Mouse (Mus musculus): ENCODE measurements around the gene Dnaja3. TPM values are rescaled to one million over a fixed set of nuclear protein-coding genes. Genes with fewer than 3 reads are reported as not detected.

Gene Dnaja3
- polyA plus RNA-seq, 1 experiment from 2014 or later, result 74.2 TPM

DNA sequence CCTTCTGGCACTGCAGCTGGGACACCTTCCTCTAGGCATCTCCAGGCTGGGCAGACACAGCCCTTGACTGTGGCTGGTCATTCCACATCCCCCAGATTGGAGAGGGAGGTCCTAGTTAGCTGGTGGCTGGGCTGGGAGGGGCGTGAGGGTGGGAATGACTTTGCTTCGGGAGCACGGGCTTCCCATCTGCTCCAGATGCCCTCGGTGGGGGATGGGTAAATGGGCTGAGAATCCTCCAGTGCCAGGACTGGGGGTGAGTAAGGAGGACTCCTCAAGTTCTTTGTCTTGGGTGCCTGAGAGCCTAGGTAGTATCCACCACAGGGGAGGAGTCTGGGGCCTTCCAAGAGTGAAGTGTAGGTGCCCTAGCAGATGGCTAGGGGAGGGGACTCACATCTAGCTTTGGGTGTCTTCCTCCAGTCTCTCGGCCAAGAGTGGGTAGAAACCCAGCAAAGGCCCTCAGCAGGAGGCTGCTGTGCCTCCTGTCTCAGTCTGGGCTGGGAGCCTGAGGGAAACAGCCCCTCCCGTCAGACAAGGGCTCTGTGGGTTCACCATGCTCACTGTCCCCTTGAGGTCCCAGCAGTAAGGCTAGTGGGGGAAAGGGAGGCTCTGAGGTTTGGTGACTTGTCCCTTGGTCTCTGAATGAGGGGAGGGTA lies 40.8 kb upstream of the Dnaja3 start:
- Histone ChIP-seq H3K4me2 (no peak overlapping the region), H3K27me3 (replicated peaks) (peaks cover 34% of the 10 kb centered on the region), H3K9ac (no peak overlapping the region), H3K9me3 (replicated peaks) (no peaks in the 10 kb centered on the region), H3K4me1 (peaks cover 82% of the 10 kb centered on the region), H3K36me3 (no peaks in the 10 kb centered on the region), H3K27ac (no peak overlapping the region), H3K4me3 (no peak overlapping the region)
- ATAC-seq, result no peak
- WGBS (ENCODE audit: insufficient replicate concordance), result 36% methylated on average over 6 of the region's 6 CpGs

DNA sequence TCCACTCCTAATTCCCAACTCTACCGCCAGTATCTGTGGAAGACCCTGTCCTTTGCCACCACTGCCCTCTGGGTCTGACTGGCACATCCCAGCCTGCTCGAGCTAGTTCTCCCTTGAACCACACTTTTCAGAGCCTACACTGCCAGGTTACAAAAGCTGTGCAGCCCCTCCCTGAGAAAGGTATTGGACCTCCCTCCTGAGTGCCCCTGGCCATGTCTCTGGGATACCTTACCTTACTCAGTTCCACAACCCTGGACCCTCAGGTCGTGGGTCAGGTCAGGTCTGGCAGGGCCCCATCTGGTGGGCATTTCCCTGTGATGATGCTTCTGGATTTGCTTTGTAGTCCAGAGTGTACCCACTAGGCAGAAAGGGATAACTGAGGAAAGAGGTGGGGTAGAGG lies 40.2 kb upstream of the Dnaja3 start:
- WGBS (ENCODE audit: insufficient replicate concordance), result 63% methylated on average over 3 of the region's 3 CpGs
- no peak overlapping the region for H3K9ac ChIP-seq
- H3K4me1 ChIP-seq, result peaks cover 82% of the 10 kb centered on the region
- H3K4me3 ChIP-seq, result no peak overlapping the region
- H3K27me3 ChIP-seq (replicated peaks), result peaks cover 28% of the 10 kb centered on the region
- H3K27ac ChIP-seq, result no peak overlapping the region
- no peak for ATAC-seq
- H3K9me3 ChIP-seq (replicated peaks), result no peaks in the 10 kb centered on the region
- no peak overlapping the region for H3K4me2 ChIP-seq
- H3K36me3 ChIP-seq, result no peaks in the 10 kb centered on the region

DNA sequence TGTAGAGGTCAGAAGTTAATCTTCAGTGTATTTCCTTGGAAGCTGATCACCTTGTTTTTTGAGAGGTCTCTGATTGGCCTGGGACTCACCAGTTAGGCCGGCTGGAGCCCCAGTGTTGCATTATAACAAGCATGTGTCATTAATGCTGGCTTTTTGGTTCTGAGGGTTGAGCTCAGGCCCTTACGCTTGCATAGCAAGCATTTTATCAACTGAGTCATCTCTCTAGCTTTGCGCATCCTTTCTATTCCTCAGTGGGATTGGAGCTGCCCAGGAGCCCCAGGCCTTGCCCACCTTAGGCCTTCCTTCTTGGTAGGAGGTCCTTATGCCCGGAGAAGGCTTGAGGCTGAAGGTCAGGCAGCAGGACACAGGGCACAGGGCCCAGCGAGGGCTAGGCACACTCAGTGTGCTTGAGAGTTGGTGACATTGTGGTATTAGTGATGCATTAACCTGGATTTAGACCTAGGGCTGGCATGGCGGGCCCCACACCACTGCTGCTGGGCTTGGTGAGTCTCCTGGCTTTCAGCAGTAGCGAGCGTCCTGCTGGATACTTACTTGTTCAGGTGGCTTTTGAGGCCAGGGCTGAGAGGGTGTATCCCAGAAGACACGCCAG lies 39.0 kb upstream of the Dnaja3 start:
- Histone ChIP-seq H3K9me3 (replicated peaks) (no peaks in the 10 kb centered on the region), H3K4me2 (no peak overlapping the region), H3K4me1 (peaks cover 82% of the 10 kb centered on the region), H3K27me3 (replicated peaks) (peaks cover 16% of the 10 kb centered on the region), H3K4me3 (no peak overlapping the region), H3K27ac (no peak overlapping the region), H3K36me3 (no peaks in the 10 kb centered on the region), H3K9ac (no peak overlapping the region)
- WGBS (ENCODE audit: insufficient replicate concordance), result 59% methylated on average over 9 of the region's 9 CpGs
- no peak for ATAC-seq

DNA sequence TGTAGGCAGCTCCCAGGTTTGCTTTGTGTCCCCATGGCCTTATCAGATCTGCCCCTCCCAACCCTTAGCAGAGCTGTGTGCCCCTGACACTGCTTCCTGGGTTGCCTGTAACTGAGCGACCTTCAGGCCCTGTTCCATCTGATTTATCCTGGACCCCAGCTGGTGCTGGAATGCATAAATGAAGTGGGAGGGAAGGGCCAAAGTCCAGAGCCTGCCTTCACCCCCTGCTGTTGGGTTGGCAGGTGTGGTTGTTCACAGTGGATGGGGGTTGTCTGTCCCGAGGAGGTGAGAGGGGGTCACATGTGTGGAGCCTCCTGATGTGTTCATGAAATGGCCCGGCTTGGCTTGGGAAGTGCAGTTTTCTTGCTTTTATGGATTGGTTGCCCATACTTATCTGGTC lies 37.6 kb upstream of the Dnaja3 start:
- no peak overlapping the region for H3K9ac ChIP-seq
- no peaks in the 10 kb centered on the region for H3K9me3 ChIP-seq (replicated peaks)
- no peak overlapping the region for H3K4me2 ChIP-seq
- peak overlapping the region; percentile 51; the same call in 1 of the 2 replicates for H3K27ac ChIP-seq
- WGBS (ENCODE audit: insufficient replicate concordance), result 48% methylated on average over 3 of the region's 3 CpGs
- 0 out of 2 replicates have a peak, but pooled peaks cover 6% of the 10 kb centered on the region for H3K27me3 ChIP-seq (replicated peaks)
- H3K4me1 ChIP-seq, result peaks cover 86% of the 10 kb centered on the region
- no peak overlapping the region for H3K4me3 ChIP-seq
- no peaks in the 10 kb centered on the region for H3K36me3 ChIP-seq
- peak; percentile 22; the same call in 1 of the 2 replicates for ATAC-seq

DNA sequence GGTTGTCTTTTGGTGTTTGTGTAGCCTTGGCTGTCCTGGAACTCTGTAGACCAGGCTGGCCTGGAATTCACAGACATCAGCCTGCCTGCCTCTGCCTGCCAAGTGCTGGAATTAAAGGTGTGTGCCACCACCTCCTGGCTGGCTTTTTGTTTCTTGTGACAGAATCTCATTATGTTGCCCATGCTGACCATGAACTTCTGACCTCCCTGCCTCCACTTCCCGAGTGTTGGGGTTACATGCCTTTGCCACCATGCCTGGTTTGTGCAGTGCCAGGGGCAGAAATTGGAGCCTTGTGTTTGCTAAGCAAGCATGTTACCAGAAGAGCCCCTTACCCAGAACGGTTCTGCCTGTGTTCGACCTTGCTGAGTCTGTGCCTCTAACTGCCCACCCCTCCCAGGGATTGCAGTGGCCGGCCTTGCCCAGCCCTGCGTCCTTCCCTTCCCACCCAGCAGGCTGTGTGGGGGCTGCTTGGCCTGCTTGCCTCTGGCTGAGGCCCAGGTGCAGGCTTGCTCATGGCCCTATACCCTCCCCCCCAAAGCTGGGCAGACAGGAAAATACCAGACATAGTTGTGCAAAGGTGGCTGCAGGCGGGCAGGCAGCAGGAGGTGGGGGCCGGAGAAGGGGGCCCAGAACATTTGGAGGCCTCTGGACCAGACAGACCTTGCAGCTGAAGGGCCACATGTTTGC lies 36.9 kb upstream of the Dnaja3 start:
- H3K4me1 ChIP-seq, result peaks cover 85% of the 10 kb centered on the region
- H3K9ac ChIP-seq, result no peak overlapping the region
- peak overlapping the region; percentile 51; the same call in 1 of the 2 replicates for H3K27ac ChIP-seq
- H3K27me3 ChIP-seq (replicated peaks), result 0 out of 2 replicates have a peak, but pooled peaks cover 2% of the 10 kb centered on the region
- H3K36me3 ChIP-seq, result no peaks in the 10 kb centered on the region
- no peaks in the 10 kb centered on the region for H3K9me3 ChIP-seq (replicated peaks)
- no peak for ATAC-seq
- H3K4me2 ChIP-seq, result no peak overlapping the region
- 61% methylated on average over 7 of the region's 7 CpGs for WGBS (ENCODE audit: insufficient replicate concordance)
- no peak overlapping the region for H3K4me3 ChIP-seq

DNA sequence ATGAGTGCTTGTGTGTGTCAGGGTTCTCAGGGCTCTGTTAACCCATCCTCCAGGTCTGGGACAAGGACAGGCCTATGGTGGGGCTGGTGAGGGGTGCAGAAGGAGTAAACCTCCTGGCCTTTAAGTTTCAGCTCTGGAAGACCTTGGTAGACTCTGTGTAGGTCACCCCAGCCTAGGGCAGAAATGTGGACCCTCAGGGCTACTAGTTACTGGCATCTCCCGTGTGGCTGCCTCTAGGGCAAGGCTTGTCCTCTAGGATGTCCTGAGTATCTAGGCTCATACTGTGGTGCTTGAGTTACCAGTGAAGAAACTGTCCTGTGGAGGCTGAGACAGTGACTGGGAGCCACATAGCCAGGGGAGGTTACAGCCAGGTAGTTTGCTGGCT lies 36.3 kb upstream of the Dnaja3 start:
- H3K9me3 ChIP-seq (replicated peaks), result no peaks in the 10 kb centered on the region
- H3K36me3 ChIP-seq, result 0 out of 2 replicates have a peak, but pooled peaks cover under 1% of the 10 kb centered on the region
- H3K27me3 ChIP-seq (replicated peaks), result no peaks in the 10 kb centered on the region
- H3K27ac ChIP-seq, result peak overlapping the region; percentile 36; the same call in 1 of the 2 replicates
- no peak for ATAC-seq
- no peak overlapping the region for H3K4me3 ChIP-seq
- H3K4me2 ChIP-seq, result no peak overlapping the region
- 72% methylated on average over 1 of the region's 1 CpGs for WGBS (ENCODE audit: insufficient replicate concordance)
- peaks cover 80% of the 10 kb centered on the region for H3K4me1 ChIP-seq
- H3K9ac ChIP-seq, result no peak overlapping the region

DNA sequence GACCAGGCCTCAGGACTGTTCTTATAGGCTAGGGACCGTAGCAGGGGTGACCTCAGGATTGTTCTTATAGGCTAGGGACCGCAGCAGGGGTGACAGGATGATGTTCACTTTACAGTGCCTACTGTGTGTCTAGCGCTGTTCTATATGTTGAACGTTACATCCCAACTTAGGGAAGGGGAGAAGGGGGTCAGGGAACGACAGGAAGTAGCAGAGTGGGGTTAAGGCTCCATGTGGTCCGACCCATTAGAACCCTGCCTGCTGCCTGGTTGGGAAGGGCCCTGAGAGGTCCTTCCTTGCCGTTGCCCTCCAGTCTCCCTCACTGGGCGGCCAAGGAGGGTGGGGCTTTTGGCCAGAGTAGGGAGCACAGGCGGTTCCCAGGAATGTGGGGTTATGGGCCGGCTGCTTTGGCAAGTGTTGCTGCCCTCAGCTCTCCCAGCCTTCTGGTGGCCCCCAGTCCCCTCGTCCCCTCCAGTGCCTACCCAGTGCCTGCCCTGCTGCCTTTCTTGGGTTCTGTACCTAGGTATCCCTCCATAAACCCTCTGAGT lies 35.4 kb upstream of the Dnaja3 start:
- no peak for ATAC-seq
- peaks cover 71% of the 10 kb centered on the region for H3K4me1 ChIP-seq
- WGBS (ENCODE audit: insufficient replicate concordance), result 69% methylated on average over 11 of the region's 11 CpGs
- peak overlapping the region; percentile 36; the same call in 1 of the 2 replicates for H3K27ac ChIP-seq
- no peaks in the 10 kb centered on the region for H3K27me3 ChIP-seq (replicated peaks)
- no peak overlapping the region for H3K9ac ChIP-seq
- 0 out of 2 replicates have a peak, but pooled peaks cover 7% of the 10 kb centered on the region for H3K36me3 ChIP-seq
- H3K4me3 ChIP-seq, result no peak overlapping the region
- H3K9me3 ChIP-seq (replicated peaks), result no peaks in the 10 kb centered on the region
- H3K4me2 ChIP-seq, result no peak overlapping the region

DNA sequence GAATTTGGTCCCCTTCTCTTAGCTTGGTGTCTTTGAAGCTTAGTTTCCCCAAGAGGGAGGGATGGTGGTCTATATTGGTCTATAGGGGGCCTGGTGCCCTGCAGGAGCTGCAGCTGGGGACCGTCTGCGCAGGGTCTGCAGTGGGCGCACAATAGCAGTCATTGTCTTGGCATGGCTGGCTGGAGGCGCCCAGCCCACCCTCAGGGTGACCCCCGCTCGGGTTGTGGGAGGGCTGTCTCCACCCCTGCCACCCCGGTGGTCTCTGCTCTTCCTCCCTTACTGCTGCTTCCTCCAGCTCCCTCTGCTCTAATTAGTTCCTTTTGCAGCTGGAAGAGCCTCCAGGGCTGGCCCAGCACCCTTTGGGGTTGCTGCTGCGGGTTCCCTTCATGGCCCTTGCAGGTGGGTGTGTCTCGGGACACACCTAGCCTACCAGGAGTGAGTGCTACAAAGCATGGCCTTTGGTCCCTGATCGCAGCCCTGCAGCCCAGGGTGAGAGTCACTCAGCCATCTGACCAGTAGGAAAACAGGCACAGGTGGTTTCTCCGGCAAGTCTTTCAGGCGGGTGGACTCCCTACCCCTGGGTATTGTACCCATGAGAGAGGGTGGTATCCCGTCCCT lies 34.2 kb upstream of the Dnaja3 start:
- WGBS (ENCODE audit: insufficient replicate concordance), result 73% methylated on average over 12 of the region's 13 CpGs
- no peak overlapping the region for H3K9ac ChIP-seq

DNA sequence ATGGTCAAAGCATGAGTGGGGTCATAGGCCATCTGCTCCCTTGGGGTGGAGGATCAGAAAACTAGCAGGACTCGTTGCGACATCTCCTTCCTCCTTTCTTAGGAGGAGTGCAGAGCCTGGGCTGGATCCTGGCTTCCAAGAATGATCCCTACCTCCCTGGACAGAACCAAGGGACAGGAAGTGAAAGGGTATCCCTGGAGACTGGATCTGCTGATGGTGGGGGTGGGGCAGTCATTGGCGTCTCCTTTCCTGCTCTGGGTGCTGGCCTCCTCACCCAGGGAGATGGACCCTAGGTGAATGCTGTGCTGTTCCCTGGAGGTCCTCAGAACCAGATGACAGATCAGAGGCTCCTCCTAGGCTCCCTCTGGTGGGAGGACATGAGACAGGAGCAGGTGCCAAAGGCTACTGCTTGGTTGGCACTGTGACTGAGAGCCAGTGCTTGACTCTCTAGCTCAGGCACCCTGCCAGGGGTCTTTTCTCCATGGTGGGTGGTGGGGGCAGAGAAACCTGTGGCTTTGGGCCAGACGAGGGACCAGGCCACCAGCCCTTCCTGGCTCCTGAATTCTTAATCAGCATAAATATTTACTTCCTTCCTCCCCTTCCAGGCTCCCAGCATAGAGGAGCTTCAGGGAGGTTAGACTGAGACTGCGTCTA lies 33.2 kb upstream of the Dnaja3 start:
- Histone ChIP-seq H3K9me3 (replicated peaks) (no peaks in the 10 kb centered on the region), H3K27me3 (replicated peaks) (no peaks in the 10 kb centered on the region), H3K27ac (no peak overlapping the region), H3K4me1 (peaks cover 62% of the 10 kb centered on the region), H3K4me3 (no peak overlapping the region), H3K36me3 (peaks cover 11% of the 10 kb centered on the region), H3K9ac (no peak overlapping the region), H3K4me2 (no peak overlapping the region)
- WGBS (ENCODE audit: insufficient replicate concordance), result 21% methylated on average over 5 of the region's 5 CpGs
- 0 out of 2 replicates have a peak, but pooled peaks have one; percentile 6 for ATAC-seq

More for the DNA sequence above, 34.2 kb upstream of the Dnaja3 start:
- ATAC-seq, result no peak
- Histone ChIP-seq H3K4me3 (no peak overlapping the region), H3K9me3 (replicated peaks) (no peaks in the 10 kb centered on the region), H3K4me2 (no peak overlapping the region), H3K27ac (no peak overlapping the region), H3K27me3 (replicated peaks) (no peaks in the 10 kb centered on the region), H3K4me1 (peaks cover 71% of the 10 kb centered on the region), H3K36me3 (0 out of 2 replicates have a peak, but pooled peaks cover 7% of the 10 kb centered on the region)

DNA sequence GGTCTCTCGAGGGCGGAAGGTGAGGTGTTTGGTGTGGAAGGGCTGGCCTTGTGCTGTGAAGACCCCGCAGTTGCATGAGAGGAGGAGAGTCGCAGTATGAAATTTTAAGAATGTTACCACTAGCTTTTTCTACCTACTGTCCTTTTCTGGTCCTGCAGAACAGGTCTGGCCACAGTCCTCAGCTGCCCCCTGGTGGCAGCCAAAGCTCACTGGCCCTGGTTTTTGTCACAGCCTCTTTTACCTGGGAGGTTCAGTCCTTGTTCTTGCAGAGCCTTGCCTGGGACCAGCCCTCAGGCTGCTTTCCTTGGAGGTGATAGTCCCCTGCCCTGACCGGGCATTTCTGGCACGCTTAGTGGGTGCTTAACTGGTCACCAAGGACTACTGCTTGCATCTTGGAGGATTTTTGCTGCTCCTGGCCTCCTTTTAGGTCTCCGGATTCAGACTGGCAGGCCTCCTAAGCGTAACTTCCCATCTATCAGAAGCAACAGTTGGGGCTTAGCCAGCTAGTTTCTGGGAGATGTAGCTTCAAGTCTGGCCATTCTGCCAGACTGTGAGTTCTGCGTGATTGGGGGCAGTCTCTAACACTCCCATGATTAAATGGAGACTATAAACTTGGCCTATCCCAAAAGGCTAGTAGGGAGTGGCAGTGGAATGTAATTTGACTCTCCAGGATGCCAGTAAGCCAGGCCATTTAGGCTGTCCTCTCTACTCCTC lies 31.8 kb upstream of the Dnaja3 start:
- WGBS (ENCODE audit: insufficient replicate concordance), result 46% methylated on average over 9 of the region's 9 CpGs
- Histone ChIP-seq H3K4me1 (peaks cover 48% of the 10 kb centered on the region), H3K27me3 (replicated peaks) (no peaks in the 10 kb centered on the region), H3K9me3 (replicated peaks) (no peaks in the 10 kb centered on the region), H3K4me2 (no peak overlapping the region), H3K36me3 (peaks cover 23% of the 10 kb centered on the region), H3K4me3 (no peak overlapping the region), H3K27ac (no peak overlapping the region), H3K9ac (no peak overlapping the region)
- ATAC-seq, result peak; percentile 22; the same call in 1 of the 2 replicates
